Mouse (Mus musculus): ENCODE measurements at regions not wholly inside any gene's neighbourhood (a gene's known extent, or its start where the extent isn't known, plus 50 kb on each side); places are given as distances from the start of the nearest gene placed in this dataset.
"Not testable (repeated sequence)": the region's sequence is repeated elsewhere in the genome, so short reads cannot be mapped to it uniquely, and the experiment has no call there.

GRCm38 (mm10) chr17:81246156-81246555 is 181.3 kb upstream of the Thumpd2 start:
- no peak for DNase-seq (ENCODE audit: low read depth, low spot score)
- TF ChIP-seq HCFC1 (IDR thresholded peaks at IDR 0.05; ENCODE audit: low read depth, low read length) (no peak), ELF1 (IDR thresholded peaks at IDR 0.05; ENCODE audit: low read depth, low read length) (no peak), UBTF (IDR thresholded peaks at IDR 0.05; ENCODE audit: borderline replicate concordance, insufficient read depth, low read depth, low read length) (no peak), USF2 (IDR thresholded peaks at IDR 0.05; ENCODE audit: borderline replicate concordance in 1 of 2, insufficient read depth in 1 of 2, low read depth in 1 of 2, low read length in 2 of 2) (no peak), ZNF384 (IDR thresholded peaks at IDR 0.05; ENCODE audit: low read depth, low read length) (no peak), E2F4 (IDR thresholded peaks at IDR 0.05; ENCODE audit: borderline replicate concordance, low read depth, low read length) (no peak), NRF1 (IDR thresholded peaks at IDR 0.05; ENCODE audit: insufficient read depth, low read depth, low read length, poor library complexity, severe bottlenecking) (no peak)

GRCm38 (mm10) chr17:81231771-81232170 is 166.9 kb upstream of the Thumpd2 start:
- not testable (repeated sequence) for H3K27ac ChIP-seq (ENCODE audit: control insufficient read depth, low read depth, low read length); H3K36me3 ChIP-seq (ENCODE audit: control insufficient read depth in 1 of 2, insufficient read depth in 2 of 2, low read length in 2 of 2); H3K9ac ChIP-seq (ENCODE audit: control insufficient read depth, low read depth, low read length, poor library complexity, severe bottlenecking); DNase-seq (ENCODE audit: low read depth, low spot score); H3K9me3 ChIP-seq (replicated peaks; ENCODE audit: insufficient read depth, low read length); H3K79me2 ChIP-seq (ENCODE audit: control insufficient read depth, insufficient read depth, low read length, poor library complexity); H3K27me3 ChIP-seq (ENCODE audit: control insufficient read depth in 1 of 2, insufficient read depth in 2 of 2, low read length in 2 of 2); H3K4me1 ChIP-seq (ENCODE audit: control insufficient read depth in 1 of 2, insufficient read depth in 2 of 2, low read length in 2 of 2); H3K4me3 ChIP-seq (ENCODE audit: control insufficient read depth in 1 of 2, insufficient read depth in 1 of 2, low read depth in 2 of 2, low read length in 2 of 2)

More at GRCm38 (mm10) chr17:81246156-81246555, 181.3 kb upstream of the Thumpd2 start:
- no peaks in the 10 kb centered on the region for H3K27me3 ChIP-seq (ENCODE audit: control insufficient read depth in 1 of 2, insufficient read depth in 2 of 2, low read length in 2 of 2)
- H3K4me1 ChIP-seq (ENCODE audit: control insufficient read depth in 1 of 2, insufficient read depth in 2 of 2, low read length in 2 of 2) = no peaks in the 10 kb centered on the region
- H3K36me3 ChIP-seq (ENCODE audit: control insufficient read depth in 1 of 2, insufficient read depth in 2 of 2, low read length in 2 of 2) = no peaks in the 10 kb centered on the region
- no peak overlapping the region for H3K27ac ChIP-seq (ENCODE audit: control insufficient read depth, low read depth, low read length)
- H3K9ac ChIP-seq (ENCODE audit: control insufficient read depth, low read depth, low read length, poor library complexity, severe bottlenecking) = no peak overlapping the region
- H3K4me3 ChIP-seq (ENCODE audit: control insufficient read depth in 1 of 2, insufficient read depth in 1 of 2, low read depth in 2 of 2, low read length in 2 of 2) = no peak overlapping the region
- no peaks in the 10 kb centered on the region for H3K9me3 ChIP-seq (replicated peaks; ENCODE audit: insufficient read depth, low read length)
- no peaks in the 10 kb centered on the region for H3K79me2 ChIP-seq (ENCODE audit: control insufficient read depth, insufficient read depth, low read length, poor library complexity)

- Histone ChIP-seq H3K4me1 (ENCODE audit: control insufficient read depth in 1 of 2, insufficient read depth in 2 of 2, low read length in 2 of 2) (no peaks in the 10 kb centered on the region), H3K79me2 (ENCODE audit: control insufficient read depth, insufficient read depth, low read length, poor library complexity) (no peaks in the 10 kb centered on the region), H3K27me3 (ENCODE audit: control insufficient read depth in 1 of 2, insufficient read depth in 2 of 2, low read length in 2 of 2) (no peaks in the 10 kb centered on the region), H3K9ac (ENCODE audit: control insufficient read depth, low read depth, low read length, poor library complexity, severe bottlenecking) (no peak overlapping the region), H3K36me3 (ENCODE audit: control insufficient read depth in 1 of 2, insufficient read depth in 2 of 2, low read length in 2 of 2) (no peaks in the 10 kb centered on the region; a peak in 1 of 4 replicates), H3K4me3 (ENCODE audit: control insufficient read depth in 1 of 2, insufficient read depth in 1 of 2, low read depth in 2 of 2, low read length in 2 of 2) (no peak overlapping the region), H3K9me3 (replicated peaks; ENCODE audit: insufficient read depth, low read length) (no peaks in the 10 kb centered on the region), H3K27ac (ENCODE audit: control insufficient read depth, low read depth, low read length) (no peak overlapping the region)
- TF ChIP-seq POLR2A (IDR thresholded peaks at IDR 0.05; ENCODE audit: control insufficient read depth in 1 of 2, insufficient read depth in 1 of 2, low read depth in 1 of 2, low read length in 2 of 2, poor library complexity in 1 of 2) (no peak), ZKSCAN1 (IDR thresholded peaks at IDR 0.05; ENCODE audit: low read depth, low read length) (no peak), ZMIZ1 (IDR thresholded peaks at IDR 0.05; ENCODE audit: low read depth, low read length) (no peak), TBP (IDR thresholded peaks at IDR 0.05; ENCODE audit: low read depth, low read length) (no peak), TAL1 (IDR thresholded peaks at IDR 0.05; ENCODE audit: low read length) (no peak), MEF2A (IDR thresholded peaks at IDR 0.05; ENCODE audit: extremely low read depth, insufficient replicate concordance, low read depth, low read length, poor library complexity, severe bottlenecking) (no peak), ZC3H11A (IDR thresholded peaks at IDR 0.05; ENCODE audit: low read depth, low read length) (no peak), CHD2 (IDR thresholded peaks at IDR 0.05; ENCODE audit: low read length) (no peak), HCFC1 (IDR thresholded peaks at IDR 0.05; ENCODE audit: low read depth, low read length) (no peak), KAT2A (conservative IDR thresholded peaks at IDR 0.05; ENCODE audit: low read depth, low read length) (no peak)
- DNase-seq (ENCODE audit: low read depth, low spot score) = no peak
These were observed 160.4 kb upstream of the Thumpd2 start for GRCm38 (mm10) chr17:81225281-81225680.
